Mouse (Mus musculus) hindbrain, embryonic 16.5 days (tissue): ENCODE measurements around the gene Cldn24. TPM values are rescaled to one million over a fixed set of nuclear protein-coding genes. Genes with fewer than 3 reads are reported as not detected.

Experiments used
- polyA plus RNA-seq: library from polyadenylated mRNA; unstranded; fragments of >200 nt; fragmentation: Nextera tagmentation; extraction: Ambion mirVana; gene quantifications from 2 replicates; pipeline ENCODE4 v1.2.1, GENCODE M21; 2015

Gene Cldn24
- polyA plus RNA-seq, 1 experiment from 2014 or later = not detected

Other genes with a start within 250 kb of the Cldn24 start
- gene Ing2, start 146.6 kb upstream of the Cldn24 start, polyA plus RNA-seq = 4.6 and 6.5 TPM in 2 replicates
- gene Cdkn2aip, start 108.2 kb upstream of the Cldn24 start, polyA plus RNA-seq = 24.7 and 28.5 TPM in 2 replicates
- gene Cldn22, start 2.3 kb downstream of the Cldn24 start, polyA plus RNA-seq = not detected in 2 replicates
- gene Wwc2, start 168.8 kb downstream of the Cldn24 start, polyA plus RNA-seq = 5.4 and 5.8 TPM in 2 replicates